Mouse (Mus musculus) retina, embryonic 14.5 days (tissue): ENCODE data around the gene Ksr2.
A peak's percentile ranks its signal among the peaks of the same experiment; 100 is the strongest.

Experiments used
- DNase-seq: peaks from one replicate; pipeline ENCODE4 v3.0.0-alpha.2; 2015; ENCODE audit warnings: low spot score

The Ksr2 gene

GRCm38 (mm10) chr5:117689840-117690239, 276.0 kb downstream of the Ksr2 start:
- DNase-seq = no peak

- DNase-seq = no peak
Measured at GRCm38 (mm10) chr5:117691271-117691670, 277.5 kb downstream of the Ksr2 start.

- no peak for DNase-seq
Measured at GRCm38 (mm10) chr5:117693557-117693956, 279.8 kb downstream of the Ksr2 start.

- DNase-seq = no peak
Measured at GRCm38 (mm10) chr5:117694632-117695031, 280.8 kb downstream of the Ksr2 start.

GRCm38 (mm10) chr5:117696366-117696765, 282.6 kb downstream of the Ksr2 start:
- DNase-seq = no peak

GRCm38 (mm10) chr5:117697589-117697988, 283.8 kb downstream of the Ksr2 start:
- DNase-seq = no peak

- DNase-seq = peak; percentile 21
Measured at GRCm38 (mm10) chr5:117704371-117704770, 290.6 kb downstream of the Ksr2 start.

- no peak for DNase-seq
Measured at GRCm38 (mm10) chr5:117706633-117707032, 292.8 kb downstream of the Ksr2 start.

GRCm38 (mm10) chr5:117709306-117709705, 295.5 kb downstream of the Ksr2 start:
- DNase-seq = peak; percentile 68

- DNase-seq = no peak
Measured at GRCm38 (mm10) chr5:117711636-117712035, 297.8 kb downstream of the Ksr2 start.

- no peak for DNase-seq
Measured at GRCm38 (mm10) chr5:117712207-117712606, 298.4 kb downstream of the Ksr2 start.

GRCm38 (mm10) chr5:117717120-117717519, 303.3 kb downstream of the Ksr2 start:
- DNase-seq = no peak

- DNase-seq = no peak
Measured at GRCm38 (mm10) chr5:117723316-117723715, 309.5 kb downstream of the Ksr2 start.

- DNase-seq = no peak
Measured at GRCm38 (mm10) chr5:117726548-117726947, 312.7 kb downstream of the Ksr2 start.

GRCm38 (mm10) chr5:117727138-117727537, 313.3 kb downstream of the Ksr2 start:
- no peak for DNase-seq

GRCm38 (mm10) chr5:117731311-117731710, 317.5 kb downstream of the Ksr2 start:
- DNase-seq = no peak

- no peak for DNase-seq
Measured at GRCm38 (mm10) chr5:117744654-117745178, 330.9 kb downstream of the Ksr2 start.

GRCm38 (mm10) chr5:117749353-117749752, 335.6 kb downstream of the Ksr2 start:
- no peak for DNase-seq

- peak; percentile 12 for DNase-seq
Measured at GRCm38 (mm10) chr5:117757696-117758482, 344.1 kb downstream of the Ksr2 start.

- DNase-seq = no peak
Measured at GRCm38 (mm10) chr5:117761181-117761832, 347.5 kb downstream of the Ksr2 start.

GRCm38 (mm10) chr5:117764496-117764895, 350.7 kb downstream of the Ksr2 start:
- no peak for DNase-seq

- no peak for DNase-seq
Measured at GRCm38 (mm10) chr5:117779175-117779574, 365.4 kb downstream of the Ksr2 start.

GRCm38 (mm10) chr5:117780681-117781080, 366.9 kb downstream of the Ksr2 start, which contains the start of gene Nos1:
Nos1 (plus strand) TSS chr5:117781032.
- DNase-seq = peak; percentile 21
